Mouse (Mus musculus) c-Kit-positive CD71-positive TER-119-negative erythroid progenitor cells, embryonic 14.5 days (primary cell): ENCODE measurements at regions not wholly inside any gene's neighbourhood (a gene's known extent, or its start where the extent isn't known, plus 50 kb on each side); places are given as distances from the start of the nearest gene placed in this dataset.

Experiments used
- DNase-seq: peaks from one replicate; pipeline ENCODE4 v3.0.0-alpha.2; 2013; ENCODE audit warnings: low read depth

GRCm38 (mm10) chr5:64739311-64740261 lies 63.6 kb upstream of the Klf3 start:
- no peak for DNase-seq

GRCm38 (mm10) chr5:64744041-64744440 lies 59.1 kb upstream of the Klf3 start:
- no peak for DNase-seq

- no peak for DNase-seq
Observed at GRCm38 (mm10) chr5:64744455-64744854, 58.7 kb upstream of the Klf3 start.

- no peak for DNase-seq
Observed at GRCm38 (mm10) chr5:64747461-64747860, 55.7 kb upstream of the Klf3 start.

- no peak for DNase-seq
Observed at GRCm38 (mm10) chr5:64749415-64750166, 53.6 kb upstream of the Klf3 start.

- no peak for DNase-seq
Observed at GRCm38 (mm10) chr5:64750406-64750805, 52.8 kb upstream of the Klf3 start.

GRCm38 (mm10) chr5:64750976-64751656 lies 52.1 kb upstream of the Klf3 start:
- no peak for DNase-seq

- no peak for DNase-seq
Observed at GRCm38 (mm10) chr5:64753142-64753750, 49.9 kb upstream of the Klf3 start.
